Mouse (Mus musculus): ENCODE measurements at regions not wholly inside any gene's neighbourhood (a gene's known extent, or its start where the extent isn't known, plus 50 kb on each side); places are given as distances from the start of the nearest gene placed in this dataset.

DNA sequence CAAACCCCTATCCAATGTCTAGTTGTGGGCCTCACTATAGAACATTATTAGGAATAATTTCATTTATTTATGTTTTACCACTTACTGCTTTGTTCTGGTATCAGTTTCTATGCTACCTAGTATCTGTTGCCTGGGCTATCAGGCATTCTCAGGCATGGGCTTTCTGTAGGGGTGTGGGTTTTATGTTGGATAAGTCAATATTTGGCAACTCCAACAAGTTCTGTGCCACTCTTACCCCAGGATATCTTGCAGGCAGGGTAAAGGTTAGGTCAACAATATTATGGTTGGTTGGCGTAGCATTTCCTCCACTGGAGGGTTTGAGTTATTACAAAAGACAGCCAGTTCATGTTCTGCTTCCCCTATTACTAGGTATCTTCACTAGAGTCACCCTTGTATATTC is 65.8 kb downstream of the Smim10l1 start:
- DNase-seq: no peak

DNA sequence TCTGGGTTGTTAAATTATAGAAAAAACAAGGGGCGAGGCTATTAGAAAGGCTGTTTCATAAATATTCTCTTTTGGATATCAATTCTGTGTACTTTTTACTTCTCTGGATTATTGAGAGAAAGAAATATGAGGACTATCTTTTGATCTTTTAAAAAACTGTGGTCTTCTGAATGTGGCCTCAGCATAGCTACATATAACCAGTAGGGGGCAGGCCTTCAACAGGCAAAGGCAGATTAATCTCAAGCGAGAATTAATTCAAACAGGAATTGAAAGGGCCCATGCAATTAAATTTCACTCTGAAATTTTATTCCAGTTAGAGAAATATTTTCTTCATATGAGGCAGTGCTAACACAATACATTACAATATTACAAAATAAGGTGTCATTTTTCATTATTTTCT is 66.6 kb downstream of the Smim10l1 start:
- DNase-seq: no peak

DNA sequence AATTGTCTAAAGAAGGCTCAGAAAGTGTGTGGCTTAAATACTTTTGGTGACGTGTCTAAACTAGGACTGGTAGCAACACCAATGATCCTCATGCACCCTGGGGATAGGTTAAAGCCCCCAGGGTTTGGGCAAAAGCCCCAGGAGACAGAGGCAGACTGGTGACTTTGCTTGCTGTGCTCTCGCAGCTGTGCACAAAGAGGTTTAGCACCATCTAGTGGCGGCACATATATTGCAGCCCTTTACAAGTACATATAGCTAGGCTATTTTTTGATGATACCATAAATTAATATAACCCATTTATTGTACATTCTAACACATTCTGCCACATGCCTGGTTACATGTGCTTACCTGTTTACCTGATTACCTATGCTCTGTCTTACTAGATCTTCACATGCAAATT is 85.8 kb upstream of the 5530400C23Rik start:
- peak; percentile 48 for DNase-seq
